Mouse (Mus musculus): ENCODE measurements around the gene Gm5108.

Gene Gm5108

DNA sequence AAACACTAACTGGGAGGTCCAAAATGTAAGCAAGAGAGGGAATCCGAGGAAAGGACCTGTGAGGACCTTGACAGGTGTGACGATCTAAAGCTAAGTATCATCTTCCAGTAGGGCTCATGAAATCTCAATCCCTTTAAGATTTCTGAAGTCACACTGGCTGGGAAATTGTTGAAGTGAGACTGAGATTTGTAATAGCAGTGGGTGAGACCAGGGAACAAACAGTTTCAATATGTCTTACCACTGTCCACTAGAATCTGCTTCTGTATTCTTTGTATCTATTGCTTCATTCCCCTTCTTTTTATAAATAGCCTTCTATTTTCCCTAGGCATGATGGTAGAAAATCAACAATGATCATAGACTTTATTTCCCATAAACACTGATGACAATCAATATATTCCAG lies 79.4 kb downstream of the Gm5108 start:
- intact Hi-C loops (cut with DNase I) = no loop called here
